Mouse (Mus musculus) embryonic stem cell, embryonic (primary cell): ENCODE data around the gene Zfp746.

Experiments used
- CTCF ChIA-PET, 4 experiments: fragments of 300-600 bp in 2 of 4; fragments of 350-600 bp in 2 of 4; sonication (Branson Sonifier 250); formaldehyde crosslinking; loops; one replicate each; lab custom pipeline; 2022; ENCODE audit warnings: inconsistent platforms in 2 of 4; lab: Charles Lee
- POLR2A ChIA-PET, 4 experiments: fragments of 300-600 bp in 2 of 4; fragments of 350-600 bp in 2 of 4; sonication (Branson Sonifier 250); formaldehyde crosslinking; loops; one replicate each; lab custom pipeline; 2022; ENCODE audit warnings: antibody characterized with exemption in 4 of 4, inconsistent platforms in 1 of 4; lab: Charles Lee

The Zfp746 gene

DNA sequence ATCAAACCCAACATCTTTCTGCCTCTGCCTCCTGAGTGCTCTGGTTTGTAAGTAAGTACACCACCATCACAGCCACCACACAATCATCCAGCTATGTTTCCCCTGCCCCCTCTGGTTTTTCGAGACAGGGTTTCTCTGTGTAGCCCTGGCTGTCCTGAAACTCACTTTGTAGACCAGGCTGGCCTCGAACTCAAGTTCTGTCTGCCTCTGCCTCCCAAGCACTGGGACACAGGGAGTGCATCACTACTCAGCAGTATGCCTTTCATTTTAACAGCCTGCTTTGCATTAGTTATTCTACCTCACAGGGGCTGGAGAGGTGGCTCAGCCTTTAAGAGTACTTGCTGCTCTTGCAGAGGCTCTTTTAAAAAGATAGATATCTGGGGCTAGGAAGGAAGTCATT is 34.7 kb downstream of the Zfp746 start:
- POLR2A ChIA-PET = no interaction called here

DNA sequence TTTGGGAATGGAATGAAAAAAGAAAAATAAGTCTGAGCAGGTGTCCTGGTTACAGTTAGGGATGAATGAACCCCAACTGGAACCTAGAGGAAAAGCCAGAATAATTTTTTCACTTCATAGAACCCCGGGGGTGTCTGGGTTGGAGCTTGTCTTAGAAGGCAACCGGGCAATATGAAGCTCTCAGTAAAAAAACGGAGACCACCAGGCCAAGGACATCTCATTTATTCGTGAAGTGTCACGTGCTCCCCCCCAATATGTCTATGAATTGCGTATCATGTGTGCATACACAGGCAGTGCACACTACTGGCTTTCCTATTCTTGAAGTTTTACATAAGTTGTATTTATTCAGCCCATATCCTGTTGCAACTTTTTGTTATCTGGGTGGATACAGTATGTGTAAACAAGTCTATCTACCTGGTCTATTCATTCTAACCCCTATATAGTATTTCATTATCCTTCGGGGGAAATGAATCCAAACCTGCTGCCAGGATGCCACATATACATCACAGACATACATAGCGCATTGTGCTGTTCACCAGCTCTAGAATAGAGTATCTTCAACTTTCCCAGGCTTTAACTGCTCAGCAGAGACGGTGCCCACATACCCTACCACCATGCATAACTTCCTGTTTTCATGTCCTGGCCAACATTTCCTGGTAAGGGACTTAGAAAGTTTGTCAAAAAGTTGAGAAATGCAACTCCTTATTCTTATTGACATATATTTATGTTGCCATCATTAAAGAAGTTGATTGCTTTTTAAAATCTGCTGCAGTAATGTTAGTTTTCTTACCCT is 36.9 kb downstream of the Zfp746 start:
- POLR2A ChIA-PET = interaction anchor here in 3 of 4 experiments (0.6 to 5.5 kb wide), 13 partner anchors 9 to 1724 kb away, joined by 3 to 31 read pairs (median 4); partner anchors contain the start of gene Zfp956 (in 1 of the 3)

More for the DNA sequence above, 34.7 kb downstream of the Zfp746 start:
- CTCF ChIA-PET = no interaction called here

DNA sequence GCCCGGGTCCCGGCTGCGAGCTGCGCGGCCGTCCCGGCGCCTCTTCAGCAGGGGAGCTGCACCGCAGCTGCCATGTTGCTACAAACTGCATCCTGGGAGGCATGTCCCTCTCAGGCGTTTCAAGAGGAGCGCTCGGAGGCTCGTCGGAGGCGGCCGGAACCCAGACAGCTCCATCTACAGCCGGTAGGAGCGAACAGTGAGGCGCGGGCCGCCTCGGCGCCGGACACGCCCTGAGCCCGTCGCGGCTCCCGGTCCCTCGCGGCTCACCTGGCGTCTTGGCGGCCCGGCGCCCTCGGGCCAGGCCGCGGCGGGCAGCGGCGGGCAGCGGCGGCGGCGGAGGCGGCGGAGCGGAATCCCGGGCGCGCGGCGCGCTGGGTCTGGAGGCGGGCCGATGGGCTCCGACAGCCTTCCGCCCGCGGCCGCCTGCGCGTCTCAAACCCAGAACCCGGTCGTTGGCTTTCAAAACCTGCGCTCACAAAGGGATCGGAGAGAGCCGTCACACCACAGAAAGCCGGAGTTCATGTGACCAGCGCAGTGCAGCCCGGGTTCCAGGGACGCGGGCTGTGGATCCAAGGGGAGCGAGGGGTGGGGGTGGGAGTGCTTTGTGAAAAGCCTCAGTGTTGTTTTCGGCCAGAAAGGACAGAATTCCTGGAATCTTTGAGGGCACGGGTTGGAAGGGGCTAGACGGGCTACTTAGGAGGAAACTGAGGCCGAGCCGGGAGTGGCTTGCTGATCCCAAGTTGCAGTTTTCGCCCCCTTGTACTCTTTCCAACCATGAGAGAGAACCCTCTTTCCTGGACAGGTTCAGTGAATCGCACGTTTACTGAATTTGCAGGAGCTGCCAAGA is 37.7 kb downstream of the Zfp746 start, which contains the start of gene Zfp777:
Gene Zfp777, minus strand, starts transcription at position 486 of the 847 bp plus-strand sequence.
- POLR2A ChIA-PET = interaction anchor here (0.6 to 5.5 kb wide), 19 partner anchors 9 to 947 kb away, joined by 3 to 31 read pairs (median 4); partner anchors contain the start of genes Pdia4 (in 1 of the 4) and Zfp956 (in 1 of the 4)

More for the DNA sequence above, 36.9 kb downstream of the Zfp746 start:
- CTCF ChIA-PET = interaction anchor here in 1 of 4 experiments (0.7 kb wide), 1 partner anchor 13 kb away, joined by 3 read pairs; no protein-coding TSS in a partner anchor

DNA sequence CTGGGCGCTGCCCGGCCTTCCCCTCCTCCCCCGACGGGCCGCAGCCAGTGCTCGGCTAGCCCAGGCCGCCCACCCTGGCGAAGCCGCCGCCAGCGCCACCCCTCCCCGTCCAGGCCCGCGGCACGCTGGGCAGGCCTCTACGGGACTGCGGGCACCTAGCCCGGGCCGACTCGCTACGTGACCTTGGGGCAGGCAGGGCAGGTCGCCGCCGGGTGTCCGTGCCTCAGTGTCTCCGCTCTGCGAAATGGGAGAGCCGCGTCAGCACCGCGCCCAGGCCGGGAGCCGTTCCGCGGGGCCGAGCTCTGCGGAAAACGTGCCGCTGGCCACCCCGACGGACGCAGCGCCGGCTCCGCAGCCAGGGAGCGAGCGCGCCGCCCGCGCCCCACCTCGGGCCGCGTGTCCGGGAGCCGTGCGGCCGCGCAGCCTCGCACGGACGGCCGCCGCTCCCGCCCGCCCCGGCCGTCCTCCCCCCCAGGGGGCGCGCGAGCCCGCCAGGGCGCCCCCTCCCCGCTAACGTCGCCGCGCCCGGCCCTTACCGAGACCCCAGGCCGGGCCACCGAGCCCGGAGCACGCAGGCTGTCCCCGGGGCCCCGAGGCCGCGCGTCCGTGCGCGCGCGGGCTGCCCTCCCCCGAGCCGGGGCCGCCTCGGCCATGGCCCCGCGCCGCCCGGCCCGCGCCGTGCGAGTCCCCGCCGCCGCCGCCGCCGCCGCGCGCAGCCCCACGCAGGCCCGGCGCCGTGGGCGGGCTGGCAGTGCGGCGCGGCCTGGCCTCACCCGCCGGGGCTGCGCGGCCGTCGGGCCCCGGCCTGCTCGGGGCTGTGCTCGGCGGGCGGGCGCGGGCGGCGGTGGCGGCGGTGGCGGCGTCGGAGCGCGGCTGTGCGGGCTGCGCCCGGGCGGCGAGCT is 38.7 kb downstream of the Zfp746 start:
- CTCF ChIA-PET = interaction anchor here in 2 of 4 experiments (0.7 to 1.1 kb wide), 3 partner anchors 23 to 228 kb away, joined by 3 read pairs; no protein-coding TSS in a partner anchor
- POLR2A ChIA-PET = interaction anchor here in 3 of 4 experiments (0.6 to 5.5 kb wide), 13 partner anchors 10 to 948 kb away, joined by 3 to 31 read pairs (median 3); partner anchors contain the start of genes Pdia4 (in 1 of the 3) and Zfp956 (in 1 of the 3)

More for the DNA sequence above, 37.7 kb downstream of the Zfp746 start, which contains the start of gene Zfp777:
- CTCF ChIA-PET = interaction anchor here in 2 of 4 experiments (0.7 to 1.0 kb wide), 3 partner anchors 14 to 70 kb away, joined by 3 read pairs; no protein-coding TSS in a partner anchor

DNA sequence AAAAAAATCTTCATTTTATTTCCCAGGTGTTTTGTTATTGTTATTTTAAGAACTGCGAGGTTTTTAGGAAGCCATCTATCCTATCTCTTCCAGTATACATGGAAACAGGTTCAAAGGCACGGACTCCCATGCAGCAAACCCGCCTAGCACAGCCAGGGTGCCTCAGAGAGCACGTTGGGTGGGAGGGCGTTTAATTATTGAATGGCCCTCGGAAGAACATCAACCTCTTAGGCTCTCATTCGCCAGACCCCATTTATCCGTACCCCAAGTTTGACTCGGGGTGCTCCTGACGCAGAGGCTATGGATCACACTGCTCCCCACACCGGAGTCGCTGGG is 39.3 kb downstream of the Zfp746 start:
- ChIA-PET POLR2A (interaction anchor here in 3 of 4 experiments (0.6 to 5.5 kb wide), 9 partner anchors 10 to 97 kb away, joined by 3 to 31 read pairs (median 8); partner anchors contain the start of gene Zfp956 (in 2 of the 3)), CTCF (interaction anchor here in 2 of 4 experiments (1.1 kb wide), 2 partner anchors 21 to 228 kb away, joined by 3 read pairs; no protein-coding TSS in a partner anchor)

DNA sequence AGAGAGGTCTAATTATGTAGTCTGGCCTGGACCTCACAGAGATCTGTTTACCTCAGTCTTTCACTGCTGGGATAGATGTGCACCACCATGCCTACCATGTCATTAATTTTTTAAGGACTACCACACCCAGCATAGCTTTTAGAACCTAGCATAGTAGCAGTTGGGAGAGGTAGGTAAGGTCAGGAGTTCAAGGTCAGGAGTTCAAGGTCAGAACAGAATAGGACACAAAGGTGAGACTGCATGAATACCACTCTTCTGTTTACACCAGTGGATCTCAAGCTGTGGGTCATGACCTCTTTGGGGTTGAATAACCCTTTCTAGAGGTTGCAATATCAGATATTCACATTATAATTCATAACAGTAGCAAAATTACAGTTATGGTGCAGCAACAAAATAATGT is 53.7 kb downstream of the Zfp746 start:
- POLR2A ChIA-PET = interaction anchor here in 3 of 4 experiments (0.5 to 5.4 kb wide), 9 partner anchors 8 to 756 kb away, joined by 3 to 31 read pairs (median 4); partner anchors contain the start of genes Zfp398 (in 1 of the 3) and Zfp777 (in 1 of the 3)
- CTCF ChIA-PET = interaction anchor here in 2 of 4 experiments (0.6 to 0.9 kb wide), 2 partner anchors 16 kb away, joined by 3 read pairs; no protein-coding TSS in a partner anchor

DNA sequence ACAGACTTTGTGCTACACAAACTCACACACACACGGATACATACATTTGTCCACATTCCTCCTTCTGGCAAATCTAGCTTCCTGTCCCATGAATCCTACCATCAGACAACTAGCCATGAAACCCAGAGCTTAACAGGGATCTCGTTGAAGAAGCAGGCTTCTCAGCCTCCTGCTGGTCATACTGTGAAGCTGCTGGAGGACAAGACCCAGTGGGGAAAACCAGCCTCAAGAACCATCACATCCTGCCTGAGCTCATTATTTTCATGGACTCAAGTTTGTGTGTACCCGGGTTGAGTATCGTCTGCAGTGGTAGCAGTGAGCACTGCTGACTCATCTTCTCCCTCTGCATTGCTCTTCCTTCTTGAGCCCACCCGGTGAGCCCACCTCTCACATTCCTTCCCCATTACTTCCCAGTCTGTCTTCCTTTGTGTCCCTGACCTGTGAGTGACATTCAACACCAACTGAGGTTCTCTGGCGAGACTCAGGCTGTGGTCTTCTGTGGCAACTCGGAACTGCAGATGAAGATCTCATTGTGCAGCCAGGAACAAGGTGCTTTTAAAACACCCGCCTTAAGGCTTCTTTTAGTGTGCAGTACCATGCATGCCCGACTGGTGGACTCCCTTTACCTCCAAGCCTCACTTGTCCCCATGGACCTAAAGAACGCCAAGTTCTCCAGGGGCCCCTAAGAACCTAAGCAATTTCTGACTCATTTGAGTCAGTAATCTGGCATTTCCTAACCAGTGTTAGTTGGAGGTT is 60.3 kb downstream of the Zfp746 start:
- POLR2A ChIA-PET = interaction anchor here (0.5 to 2.6 kb wide), 16 partner anchors 10 to 1773 kb away, joined by 3 to 22 read pairs (median 4); partner anchors contain the start of genes Pdia4 (in 1 of the 4) and Zfp956 (in 1 of the 4)

DNA sequence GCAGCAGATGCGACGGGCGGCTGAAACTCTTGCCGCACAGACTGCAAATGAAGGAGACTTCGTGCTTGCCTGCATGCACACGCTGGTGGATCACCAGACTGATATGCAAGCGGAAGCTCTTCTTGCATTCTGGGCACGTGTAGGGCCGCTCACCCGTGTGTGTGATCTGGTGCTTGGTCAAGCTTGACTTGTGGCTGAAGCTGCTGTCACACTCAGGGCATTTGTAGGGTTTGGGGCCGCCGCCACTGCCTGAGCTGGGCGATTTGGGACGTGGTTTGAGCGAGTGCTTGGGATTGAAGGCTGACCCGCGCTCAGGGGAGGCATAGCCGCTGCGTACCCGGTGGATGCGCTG is 61.4 kb downstream of the Zfp746 start:
- POLR2A ChIA-PET = interaction anchor here in 3 of 4 experiments (0.6 to 2.6 kb wide), 31 partner anchors 8 to 622 kb away, joined by 3 to 22 read pairs (median 4); partner anchors contain the start of genes Pdia4 (in 2 of the 3), Gimap8 (in 1 of the 3), Krba1 (in 1 of the 3) and Zfp956 (in 1 of the 3)
- CTCF ChIA-PET = interaction anchor here (0.5 to 2.8 kb wide), 22 partner anchors 9 to 531 kb away, joined by 3 to 33 read pairs (median 4); partner anchors contain the start of genes Zfp398 (in 3 of the 4), Pdia4 (in 1 of the 4) and Zfp746 (in 1 of the 4)

More for the DNA sequence above, 60.3 kb downstream of the Zfp746 start:
- CTCF ChIA-PET = interaction anchor here (0.6 to 2.8 kb wide), 22 partner anchors 9 to 227 kb away, joined by 3 to 33 read pairs (median 4); partner anchors contain the start of genes Pdia4 (in 1 of the 4), Zfp398 (in 1 of the 4) and Zfp746 (in 1 of the 4)

DNA sequence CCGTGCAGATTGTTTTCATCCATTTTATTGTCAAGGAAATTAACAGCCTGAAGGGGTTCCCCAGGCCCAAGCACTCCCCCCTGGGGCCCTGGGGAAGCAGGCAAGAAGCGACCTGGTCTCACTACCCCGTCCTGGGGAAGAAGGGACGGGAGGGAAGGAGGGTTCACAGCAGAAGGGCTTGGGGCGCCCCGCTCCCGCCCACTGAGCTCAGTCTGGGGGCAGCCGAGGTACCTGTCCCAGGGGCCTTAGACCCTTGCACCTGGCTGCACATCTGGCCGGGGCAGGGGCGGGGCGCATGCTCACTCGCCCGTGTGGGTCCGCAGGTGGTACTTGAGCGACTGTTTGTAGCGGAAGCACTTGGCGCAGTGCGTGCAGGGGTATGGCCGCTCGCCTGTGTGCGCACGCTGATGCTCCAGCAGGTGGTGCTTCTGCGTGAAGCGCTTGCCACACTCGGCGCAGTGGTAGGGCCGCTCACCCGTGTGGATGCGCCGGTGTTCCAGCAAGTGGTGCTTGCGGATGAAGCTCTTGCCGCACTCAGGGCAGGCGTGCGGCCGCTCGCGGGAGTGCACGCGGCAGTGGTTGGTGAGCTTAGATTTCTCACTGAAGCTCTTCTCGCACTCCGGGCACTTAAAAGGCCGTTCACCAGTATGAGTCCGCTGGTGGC is 61.9 kb downstream of the Zfp746 start:
- ChIA-PET CTCF (interaction anchor here (0.6 to 2.8 kb wide), 16 partner anchors 8 to 531 kb away, joined by 3 to 33 read pairs (median 4); partner anchors contain the start of gene Zfp398 (in 3 of the 4)), POLR2A (interaction anchor here in 3 of 4 experiments (0.6 to 2.6 kb wide), 29 partner anchors 8 to 623 kb away, joined by 3 to 22 read pairs (median 4); partner anchors contain the start of genes Gimap8 (in 1 of the 3), Krba1 (in 1 of the 3) and Pdia4 (in 1 of the 3))

DNA sequence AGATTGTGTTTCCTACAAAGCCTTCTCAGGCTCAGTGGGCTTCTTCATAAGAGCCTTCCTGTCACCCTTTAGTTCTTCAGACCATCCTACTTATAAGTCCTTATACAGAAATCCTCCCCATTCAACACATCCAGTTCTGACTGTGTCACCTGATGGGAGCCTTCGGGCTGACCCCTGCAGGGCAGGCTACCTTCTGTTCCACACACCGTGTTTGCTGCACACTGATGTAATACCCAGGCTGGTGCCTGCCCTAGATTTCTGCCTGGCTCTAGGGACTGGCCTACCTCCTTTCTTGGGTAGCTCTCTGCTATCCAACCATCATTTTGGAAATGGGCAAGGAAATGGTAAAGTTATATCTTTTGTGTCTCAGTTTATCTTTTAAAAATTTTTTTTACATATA is 63.7 kb downstream of the Zfp746 start:
- POLR2A ChIA-PET = interaction anchor here in 2 of 4 experiments (0.5 to 1.6 kb wide), 4 partner anchors 9 to 1190 kb away, joined by 3 to 6 read pairs (median 4); no protein-coding TSS in a partner anchor
- CTCF ChIA-PET = interaction anchor here in 1 of 4 experiments (1.3 kb wide), 1 partner anchor 44 kb away, joined by 3 read pairs; no protein-coding TSS in a partner anchor

DNA sequence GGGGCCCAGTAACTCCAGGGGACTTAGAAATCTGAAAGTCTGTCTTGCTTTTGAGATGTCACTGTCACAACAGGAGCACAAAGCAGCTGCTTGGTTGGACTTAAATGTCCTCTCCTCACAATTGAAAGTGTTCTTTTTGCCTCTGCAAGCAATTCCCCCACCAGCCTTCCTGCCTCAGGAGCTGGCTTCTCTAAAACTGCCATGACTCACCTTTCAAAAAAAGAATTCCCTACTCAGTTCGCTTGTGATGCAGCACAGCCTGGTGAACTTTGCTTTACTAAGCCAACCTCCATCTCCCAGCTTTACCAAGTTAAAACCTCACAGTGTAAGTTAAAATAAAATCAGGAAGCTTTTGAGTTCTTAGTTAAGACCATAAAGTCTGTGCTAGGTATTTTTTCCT is 64.7 kb downstream of the Zfp746 start:
- POLR2A ChIA-PET = interaction anchor here in 2 of 4 experiments (0.5 to 1.3 kb wide), 4 partner anchors 10 to 108 kb away, joined by 3 read pairs; no protein-coding TSS in a partner anchor
- CTCF ChIA-PET = no interaction called here

DNA sequence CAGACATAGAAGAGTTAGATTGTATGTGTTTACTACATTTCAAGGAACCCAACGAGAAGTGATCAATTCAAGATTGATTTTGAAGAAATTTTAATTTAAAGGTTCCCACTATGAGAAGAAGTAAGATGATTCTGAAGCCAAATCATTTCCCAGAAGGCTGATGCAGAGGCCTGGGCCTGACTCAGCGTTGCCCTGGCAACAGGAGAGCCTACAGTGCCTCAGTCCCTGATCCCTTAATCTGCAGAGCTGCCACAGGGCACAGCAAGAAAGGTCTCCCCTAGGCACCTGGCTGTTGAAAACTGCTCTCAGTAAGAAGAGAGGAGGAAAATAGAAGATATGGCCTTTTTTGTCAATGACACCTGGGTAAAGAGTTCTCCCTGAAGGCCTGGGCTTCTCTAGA is 66.4 kb downstream of the Zfp746 start:
- CTCF ChIA-PET = interaction anchor here in 1 of 4 experiments (0.6 kb wide), 1 partner anchor 32 kb away, joined by 6 read pairs; no protein-coding TSS in a partner anchor
- POLR2A ChIA-PET = interaction anchor here in 1 of 4 experiments (0.6 kb wide), 1 partner anchor 25 kb away, joined by 3 read pairs; no protein-coding TSS in a partner anchor

DNA sequence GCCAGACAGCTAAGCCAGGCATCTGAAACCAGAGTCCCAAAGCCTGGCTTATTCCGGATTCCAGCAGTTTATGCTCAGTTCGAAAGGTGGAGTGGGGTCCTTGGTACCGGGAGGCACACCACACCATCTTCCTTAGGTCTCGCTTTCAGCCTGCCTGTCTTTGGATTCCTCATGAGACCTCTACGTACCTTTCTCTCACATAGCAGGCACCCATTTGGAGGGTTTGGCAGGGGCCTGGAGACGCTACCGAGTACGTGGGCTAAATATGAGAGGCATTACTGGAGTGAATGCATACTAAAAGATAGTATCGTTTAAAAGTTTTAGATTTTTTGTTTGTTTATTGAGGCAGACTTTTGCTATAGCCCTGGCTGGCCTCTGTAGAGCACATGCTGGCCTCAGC is 69.6 kb downstream of the Zfp746 start:
- CTCF ChIA-PET = interaction anchor here (0.5 to 2.5 kb wide), 34 partner anchors 8 to 1755 kb away, joined by 3 to 33 read pairs (median 4); partner anchors contain the start of genes Zfp398 (in 2 of the 4), Zfp746 (in 1 of the 4) and Zfp956 (in 1 of the 4)
- POLR2A ChIA-PET = interaction anchor here in 3 of 4 experiments (0.6 to 4.9 kb wide), 17 partner anchors 8 to 418 kb away, joined by 3 to 22 read pairs (median 5); partner anchors contain the start of genes Zfp398 (in 1 of the 3) and Zfp746 (in 1 of the 3)

DNA sequence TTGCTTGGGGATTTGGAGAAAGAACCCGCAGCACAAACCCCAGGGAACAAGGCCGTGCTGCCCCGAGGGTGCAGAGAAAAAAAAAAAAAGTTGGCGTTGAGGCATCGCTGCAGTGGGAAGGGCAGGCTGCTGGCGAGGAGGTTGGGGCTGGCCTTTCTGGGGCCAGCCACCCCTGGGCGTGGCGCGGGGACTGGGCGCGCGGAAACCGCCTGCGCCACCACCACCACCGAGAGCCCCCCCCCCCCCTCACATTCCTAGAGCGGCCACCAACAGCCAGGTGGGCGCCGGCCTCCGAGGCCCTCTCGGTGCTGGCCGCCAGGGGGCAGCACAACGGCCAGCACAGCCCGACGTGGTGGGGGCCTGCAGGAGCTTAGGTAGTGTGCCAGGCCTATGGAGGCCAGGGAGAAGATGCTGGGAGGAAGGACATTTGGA is 70.3 kb downstream of the Zfp746 start:
- POLR2A ChIA-PET = interaction anchor here in 3 of 4 experiments (0.6 to 4.9 kb wide), 21 partner anchors 9 to 419 kb away, joined by 3 to 22 read pairs (median 4); partner anchors contain the start of genes Zfp398 (in 1 of the 3) and Zfp746 (in 1 of the 3)
- CTCF ChIA-PET = interaction anchor here (0.5 to 2.5 kb wide), 34 partner anchors 8 to 1756 kb away, joined by 3 to 33 read pairs (median 4); partner anchors contain the start of genes Zfp398 (in 2 of the 4), Zfp746 (in 1 of the 4) and Zfp956 (in 1 of the 4)
